Mouse (Mus musculus) E14TG2a.4 (cell line): ENCODE measurements around the gene Baiap2l2.

Source experiments
- H3K27me3 ChIP-seq: 2 replicates; pipeline ENCODE4 v1.6.1; 2014; ENCODE audit warnings: low read length, control low read depth; ENCODE audit not compliant: insufficient read depth
- H3K36me3 ChIP-seq: 2 replicates; pipeline ENCODE4 v1.6.1; 2014; ENCODE audit warnings: low read length, control low read depth; ENCODE audit not compliant: insufficient read depth
- H3K4me1 ChIP-seq: replicated peaks from 2 replicates; pipeline ENCODE4 v1.6.1; 2014; ENCODE audit warnings: low read depth, low read length, control low read depth
- H3K4me3 ChIP-seq: replicated peaks from 2 replicates; pipeline ENCODE4 v1.5.1; 2014; ENCODE audit warnings: mild to moderate bottlenecking, low read length
- H3K9me3 ChIP-seq: 2 replicates; pipeline ENCODE4 v1.6.1; 2014; ENCODE audit warnings: low read length, control low read depth
- CTCF ChIP-seq: conservative IDR thresholded peaks from 2 replicates; pipeline ENCODE4 v1.5.1; 2014; ENCODE audit warnings: low read length
- NANOG ChIP-seq: IDR thresholded peaks from 2 replicates; pipeline ENCODE4 v1.6.1; 2014; ENCODE audit warnings: borderline replicate concordance, low read length, mixed read lengths
- POU5F1 ChIP-seq: IDR thresholded peaks from 2 replicates; pipeline ENCODE4 v1.6.1; 2014; ENCODE audit warnings: low read length, borderline replicate concordance

The Baiap2l2 gene

GRCm38 (mm10) chr15:79307861-79308260 is 22.5 kb upstream of the Baiap2l2 start:
- TF ChIP-seq NANOG = no peak
- no peak for TF ChIP-seq POU5F1
- no peak for TF ChIP-seq CTCF
- Histone ChIP-seq H3K4me3 (no peak overlapping the region), H3K4me1 (peaks cover 39% of the 10 kb centered on the region), H3K36me3 (peaks cover 83% of the 10 kb centered on the region), H3K27me3 (no peaks in the 10 kb centered on the region), H3K9me3 (no peaks in the 10 kb centered on the region)

GRCm38 (mm10) chr15:79306043-79306637 is 20.8 kb upstream of the Baiap2l2 start:
- Histone ChIP-seq H3K27me3 (no peaks in the 10 kb centered on the region), H3K9me3 (no peaks in the 10 kb centered on the region), H3K36me3 (peaks cover 85% of the 10 kb centered on the region), H3K4me3 (peak overlapping the region; percentile 71), H3K4me1 (peaks cover 32% of the 10 kb centered on the region)
- TF ChIP-seq CTCF = no peak

GRCm38 (mm10) chr15:79304832-79305231 is 19.5 kb upstream of the Baiap2l2 start:
- Histone ChIP-seq H3K4me1 (peaks cover 32% of the 10 kb centered on the region), H3K27me3 (no peaks in the 10 kb centered on the region), H3K4me3 (no peak overlapping the region), H3K9me3 (no peaks in the 10 kb centered on the region), H3K36me3 (peaks cover 89% of the 10 kb centered on the region)
- no peak for TF ChIP-seq POU5F1
- TF ChIP-seq NANOG = no peak
- TF ChIP-seq CTCF = no peak

- Histone ChIP-seq H3K4me3 (no peak overlapping the region), H3K27me3 (no peaks in the 10 kb centered on the region), H3K9me3 (no peaks in the 10 kb centered on the region), H3K36me3 (peaks cover 98% of the 10 kb centered on the region), H3K4me1 (peaks cover 31% of the 10 kb centered on the region)
- TF ChIP-seq NANOG = no peak
- no peak for TF ChIP-seq CTCF
- TF ChIP-seq POU5F1 = no peak
Observed at GRCm38 (mm10) chr15:79303725-79304124, 18.4 kb upstream of the Baiap2l2 start.

- no peaks in the 10 kb centered on the region for H3K9me3 ChIP-seq
- TF ChIP-seq CTCF (no peak), NANOG (no peak), POU5F1 (no peak)
- H3K4me1 ChIP-seq = peaks cover 3% of the 10 kb centered on the region; the same call in 1 of the 2 replicates
- H3K4me3 ChIP-seq = no peak overlapping the region
- no peaks in the 10 kb centered on the region for H3K27me3 ChIP-seq
- peaks cover 93% of the 10 kb centered on the region for H3K36me3 ChIP-seq
Observed at GRCm38 (mm10) chr15:79299563-79300155, 14.3 kb upstream of the Baiap2l2 start.

- no peak for TF ChIP-seq CTCF
- TF ChIP-seq POU5F1 = no peak
- TF ChIP-seq NANOG = no peak
- H3K4me1 ChIP-seq = peaks cover 3% of the 10 kb centered on the region; the same call in 1 of the 2 replicates
- no peaks in the 10 kb centered on the region for H3K9me3 ChIP-seq
- no peaks in the 10 kb centered on the region for H3K27me3 ChIP-seq
- H3K36me3 ChIP-seq = peaks cover 91% of the 10 kb centered on the region
- H3K4me3 ChIP-seq = no peak overlapping the region
Observed at GRCm38 (mm10) chr15:79298553-79298952, 13.2 kb upstream of the Baiap2l2 start.

GRCm38 (mm10) chr15:79292779-79293178 is 7.4 kb upstream of the Baiap2l2 start:
- Histone ChIP-seq H3K9me3 (no peaks in the 10 kb centered on the region), H3K36me3 (peaks cover 86% of the 10 kb centered on the region), H3K27me3 (no peaks in the 10 kb centered on the region), H3K4me3 (no peak overlapping the region), H3K4me1 (peaks cover 16% of the 10 kb centered on the region)
- TF ChIP-seq POU5F1 (no peak), CTCF (no peak), NANOG (no peak)

- TF ChIP-seq POU5F1 = peak; percentile 75
- no peak for TF ChIP-seq NANOG
- TF ChIP-seq CTCF = 0 out of 2 replicates have a peak, but pooled peaks have one; percentile 9
- no peak overlapping the region for H3K4me3 ChIP-seq
- peaks cover 88% of the 10 kb centered on the region for H3K36me3 ChIP-seq
- H3K27me3 ChIP-seq = no peaks in the 10 kb centered on the region
- H3K4me1 ChIP-seq = peaks cover 26% of the 10 kb centered on the region
- H3K9me3 ChIP-seq = no peaks in the 10 kb centered on the region
Observed at GRCm38 (mm10) chr15:79290340-79290739, 5.0 kb upstream of the Baiap2l2 start.

GRCm38 (mm10) chr15:79289441-79289840 is 4.1 kb upstream of the Baiap2l2 start:
- peaks cover 83% of the 10 kb centered on the region for H3K36me3 ChIP-seq
- peaks cover 32% of the 10 kb centered on the region for H3K4me1 ChIP-seq
- no peak overlapping the region for H3K4me3 ChIP-seq
- no peak for TF ChIP-seq NANOG
- no peak for TF ChIP-seq CTCF
- no peak for TF ChIP-seq POU5F1
- H3K9me3 ChIP-seq = no peaks in the 10 kb centered on the region
- H3K27me3 ChIP-seq = no peaks in the 10 kb centered on the region
